Mouse (Mus musculus): Measurements from ENCODE around the gene Focad.

- no peak for TF ChIP-seq CTCF (IDR thresholded peaks at IDR 0.05; ENCODE audit: insufficient read depth, low read length)
- no peak for TF ChIP-seq POLR2A (IDR thresholded peaks at IDR 0.05; ENCODE audit: borderline replicate concordance, extremely low read depth, low read depth, low read length)
Measured at GRCm38 (mm10) chr4:88185872-88186426, 91.5 kb downstream of the Focad start.
